Mouse (Mus musculus) heart, postnatal 0 days (tissue): ENCODE results near the gene Cep55.

Source experiments
- CTCF ChIP-seq: IDR thresholded peaks from 2 replicates; pipeline ENCODE4 v1.5.1; 2016; ENCODE audit warnings: antibody characterized with exemption, control low read depth, low read depth
- EP300 ChIP-seq: IDR thresholded peaks from 2 replicates; pipeline ENCODE4 v1.6.1; 2016; ENCODE audit warnings: antibody characterized with exemption, low read depth

DNA sequence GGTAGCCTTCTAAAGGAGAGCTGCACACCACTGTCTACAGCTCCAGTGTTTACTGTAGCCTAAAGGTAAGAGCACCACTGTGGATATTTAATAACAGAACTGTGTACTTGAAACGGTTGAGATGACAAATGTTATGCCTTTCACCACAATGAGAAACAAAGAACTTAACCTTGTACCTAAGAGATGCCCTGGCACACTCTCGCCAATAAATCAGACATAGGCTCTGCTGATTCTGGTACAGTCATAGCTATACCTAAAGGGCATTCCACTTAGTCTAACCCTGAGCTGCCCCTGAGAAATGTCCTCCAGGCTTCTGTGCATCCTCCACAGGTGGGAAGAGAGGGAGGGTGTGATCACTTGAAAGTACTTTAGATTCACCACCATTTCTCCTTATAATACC lies 20.1 kb upstream of the Cep55 start:
- TF ChIP-seq CTCF, result no peak
- no peak for TF ChIP-seq EP300
